Mouse (Mus musculus): ENCODE data around the gene Rab26. TPM values are rescaled to one million over a fixed set of nuclear protein-coding genes. Genes with fewer than 3 reads are reported as not detected.

Rab26 gene
- total and polyA plus RNA-seq, 3 experiments: 0.10 to 0.39 TPM; not detected in 1

- no peaks in the 10 kb centered on the region for H3K36me3 ChIP-seq (ENCODE audit: control insufficient read depth, insufficient read depth, low read length)
- H3K4me3 ChIP-seq: no peak overlapping the region
- peak in 1 of 2 experiments; percentile 23 for DNase-seq
- H3K27me3 ChIP-seq (ENCODE audit: control insufficient read depth, insufficient read depth, low read length): no peaks in the 10 kb centered on the region; the same call in 1 of the 2 replicates
- H3K4me1 ChIP-seq (ENCODE audit: control insufficient read depth, insufficient read depth, low read length): no peaks in the 10 kb centered on the region
- peak; percentile 78 for TF ChIP-seq CTCF (IDR thresholded peaks at IDR 0.05)
- TF ChIP-seq POLR2A (IDR thresholded peaks at IDR 0.05; ENCODE audit: insufficient read depth, low read depth, low read length): no peak
- H3K27ac ChIP-seq: no peak overlapping the region
- no peak overlapping the region for H3K9ac ChIP-seq (ENCODE audit: low read depth, low read length)
- WGBS: 40% methylated on average over 2 of the region's 2 CpGs
- H3K79me2 ChIP-seq (replicated peaks; ENCODE audit: control insufficient read depth, insufficient read depth, low read length): no peaks in the 10 kb centered on the region
- intact Hi-C loops (cut with DNase I): loop anchor here (2.0 kb wide), 2 partner anchors 18 to 44 kb away; no protein-coding TSS in a partner anchor
Measured at GRCm38 (mm10) chr17:24494627-24495335, 39.2 kb downstream of the Rab26 start.

DNA sequence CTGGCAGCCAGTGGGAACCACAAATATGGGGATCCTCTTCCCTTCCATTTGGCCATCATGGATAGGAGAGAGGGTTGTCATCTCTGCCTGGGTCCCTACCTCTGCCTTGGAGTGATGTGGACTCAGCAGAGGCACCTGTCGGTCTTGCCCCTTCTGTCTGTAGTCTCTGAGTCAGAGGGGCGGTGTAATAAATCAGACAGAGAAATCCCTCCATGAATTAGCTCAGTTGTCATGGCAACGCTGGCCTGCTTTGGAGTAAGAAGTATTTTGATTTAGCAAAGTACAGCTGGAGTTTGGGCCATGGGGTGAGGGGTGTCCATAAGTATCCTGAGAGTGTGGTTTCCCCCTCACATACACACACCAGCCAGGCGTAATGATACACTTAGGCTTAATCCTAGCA is 43.6 kb downstream of the Rab26 start:
- Histone ChIP-seq H3K79me2 (replicated peaks; ENCODE audit: control insufficient read depth, insufficient read depth, low read length) (no peaks in the 10 kb centered on the region), H3K4me1 (ENCODE audit: control insufficient read depth, insufficient read depth, low read length) (no peaks in the 10 kb centered on the region), H3K4me3 (no peak overlapping the region), H3K27ac (no peak overlapping the region), H3K36me3 (ENCODE audit: control insufficient read depth, insufficient read depth, low read length) (no peaks in the 10 kb centered on the region), H3K27me3 (ENCODE audit: control insufficient read depth, insufficient read depth, low read length) (peaks cover 6% of the 10 kb centered on the region), H3K9ac (ENCODE audit: low read depth, low read length) (no peak overlapping the region)
- intact Hi-C loops (cut with DNase I): no loop called here
- TF ChIP-seq POLR2A (IDR thresholded peaks at IDR 0.05; ENCODE audit: insufficient read depth, low read depth, low read length) (no peak), EP300 (IDR thresholded peaks at IDR 0.05; ENCODE audit: insufficient read depth, low read depth, low read length) (no peak), CTCF (IDR thresholded peaks at IDR 0.05) (no peak)
- 94% methylated on average over 4 of the region's 4 CpGs for WGBS
- no peak for DNase-seq

DNA sequence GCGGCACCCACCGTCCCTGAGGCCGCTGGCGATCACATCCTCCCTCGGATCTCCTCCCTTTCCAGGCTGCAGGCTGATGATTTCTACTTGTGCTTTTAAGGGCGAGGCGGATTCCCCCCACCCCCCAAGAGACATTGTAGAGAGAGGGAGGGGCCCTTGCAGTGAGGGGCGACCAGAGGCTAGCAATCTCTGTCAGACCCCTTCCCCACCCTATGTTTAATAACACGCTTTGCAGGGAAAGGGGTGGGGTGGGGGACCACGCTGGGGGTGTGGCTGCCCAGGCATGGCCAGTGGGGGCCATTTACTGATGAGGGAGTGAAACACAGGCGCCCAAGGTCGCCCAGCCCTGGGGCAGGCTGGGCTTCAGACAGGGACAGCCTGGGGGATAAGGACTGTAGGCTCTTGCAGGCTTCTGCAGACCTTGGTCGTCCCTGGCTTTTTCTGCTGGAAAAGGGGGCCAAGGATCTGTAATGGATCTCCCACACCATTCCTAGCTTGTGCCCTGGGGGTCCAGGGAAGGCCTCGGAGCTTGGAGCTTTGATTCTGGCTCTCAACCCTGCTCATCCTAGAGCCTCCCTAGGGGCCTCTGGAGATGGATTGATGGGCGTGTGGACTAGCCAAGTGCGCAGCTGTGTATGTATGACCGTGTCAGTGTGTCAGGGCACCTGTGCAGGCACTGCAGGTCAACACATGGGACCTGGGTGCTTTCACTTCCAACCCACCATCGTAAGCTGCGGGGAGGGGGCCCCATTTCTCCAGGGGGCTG is 44.6 kb downstream of the Rab26 start:
- 40% methylated on average over 19 of the region's 19 CpGs for WGBS
- intact Hi-C loops (cut with DNase I): no loop called here
- Histone ChIP-seq H3K27ac (no peak overlapping the region), H3K79me2 (replicated peaks; ENCODE audit: control insufficient read depth, insufficient read depth, low read length) (no peaks in the 10 kb centered on the region), H3K27me3 (ENCODE audit: control insufficient read depth, insufficient read depth, low read length) (peaks cover 6% of the 10 kb centered on the region), H3K9ac (ENCODE audit: low read depth, low read length) (peak overlapping the region; percentile 67), H3K36me3 (ENCODE audit: control insufficient read depth, insufficient read depth, low read length) (no peaks in the 10 kb centered on the region), H3K4me3 (peak overlapping the region; percentile 58), H3K4me1 (ENCODE audit: control insufficient read depth, insufficient read depth, low read length) (no peaks in the 10 kb centered on the region)
- TF ChIP-seq POLR2A (IDR thresholded peaks at IDR 0.05; ENCODE audit: insufficient read depth, low read depth, low read length): no peak
- no peak for TF ChIP-seq CTCF (IDR thresholded peaks at IDR 0.05)
- no peak for TF ChIP-seq EP300 (IDR thresholded peaks at IDR 0.05; ENCODE audit: insufficient read depth, low read depth, low read length)
- no peak for DNase-seq

DNA sequence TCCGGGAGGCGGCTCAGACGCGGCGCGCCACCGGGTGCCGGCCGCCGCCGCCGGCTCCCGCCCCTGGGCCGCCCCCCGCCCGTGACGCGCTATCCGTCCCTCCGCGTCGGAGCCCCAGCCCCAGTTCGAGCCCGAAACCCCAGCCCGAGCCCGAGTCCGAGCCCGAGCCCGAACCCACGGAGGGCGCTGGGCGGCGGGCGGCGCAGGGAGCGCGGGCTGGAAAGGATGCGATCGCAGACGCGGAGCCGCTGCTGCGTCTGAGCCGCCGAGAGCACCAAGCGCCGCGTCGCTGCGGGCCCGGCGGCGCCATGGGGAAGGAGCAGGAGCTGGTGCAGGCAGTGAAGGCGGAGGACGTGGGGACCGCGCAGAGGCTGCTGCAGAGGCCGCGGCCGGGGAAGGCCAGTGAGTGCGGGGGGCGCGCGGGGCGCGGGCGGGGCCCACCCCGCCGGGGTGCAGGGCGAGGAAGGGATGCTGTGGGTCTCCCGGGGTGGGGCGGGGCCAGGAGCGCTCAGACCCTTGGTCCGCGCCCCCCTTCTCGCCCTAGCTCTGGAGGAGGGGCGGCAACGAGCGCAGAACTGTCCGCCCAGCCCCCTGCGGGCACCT is 45.2 kb downstream of the Rab26 start:
- Histone ChIP-seq H3K4me1 (ENCODE audit: control insufficient read depth, insufficient read depth, low read length) (no peaks in the 10 kb centered on the region), H3K36me3 (ENCODE audit: control insufficient read depth, insufficient read depth, low read length) (no peaks in the 10 kb centered on the region), H3K79me2 (replicated peaks; ENCODE audit: control insufficient read depth, insufficient read depth, low read length) (no peaks in the 10 kb centered on the region), H3K9ac (ENCODE audit: low read depth, low read length) (peak overlapping the region; percentile 67), H3K27ac (no peak overlapping the region), H3K4me3 (peak overlapping the region; percentile 58), H3K27me3 (ENCODE audit: control insufficient read depth, insufficient read depth, low read length) (peaks cover 6% of the 10 kb centered on the region)
- peak; percentile 20 to 49 for DNase-seq
- intact Hi-C loops (cut with DNase I): no loop called here
- under 1% methylated on average over 68 of the region's 81 CpGs for WGBS
- TF ChIP-seq POLR2A (IDR thresholded peaks at IDR 0.05; ENCODE audit: insufficient read depth, low read depth, low read length) (no peak), CTCF (IDR thresholded peaks at IDR 0.05) (no peak), EP300 (IDR thresholded peaks at IDR 0.05; ENCODE audit: insufficient read depth, low read depth, low read length) (no peak)

DNA sequence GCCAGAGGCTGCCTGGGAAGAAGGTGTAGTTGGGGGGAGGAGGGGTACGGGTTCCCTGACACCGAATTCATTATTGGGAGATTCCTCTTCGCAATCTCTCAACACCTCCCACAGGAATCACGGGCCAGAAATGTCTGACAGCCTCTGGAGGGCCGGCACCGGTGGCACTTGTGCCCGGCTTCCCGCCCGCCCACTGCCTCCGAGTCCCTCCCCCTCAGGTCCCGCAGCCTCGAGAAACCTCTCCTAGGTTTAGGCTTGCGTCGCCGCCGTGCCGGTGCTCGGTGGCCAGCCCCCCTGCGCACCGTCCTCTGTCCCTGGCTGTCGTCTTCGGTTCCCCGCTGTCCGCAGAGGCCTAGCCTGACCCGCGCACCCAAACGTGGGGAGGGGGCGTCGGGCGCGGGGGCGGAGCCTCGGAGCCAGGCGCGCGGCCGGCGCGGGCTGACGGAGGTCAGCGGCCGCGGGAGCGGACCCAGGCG is 45.8 kb downstream of the Rab26 start, which contains the start of gene Caskin1:
Gene Caskin1, plus strand, starts transcription at position 416 of the 476 bp plus-strand sequence.
- under 1% methylated on average over 45 of the region's 45 CpGs for WGBS
- intact Hi-C loops (cut with DNase I): no loop called here
- DNase-seq: no peak

More for the DNA sequence above, 45.8 kb downstream of the Rab26 start, which contains the start of gene Caskin1:
- Histone ChIP-seq H3K9ac (ENCODE audit: low read depth, low read length) (peak within 1 kb of the TSS; percentile 67), H3K27me3 (ENCODE audit: control insufficient read depth, insufficient read depth, low read length) (peaks cover 6% of the 10 kb centered on the region), H3K36me3 (ENCODE audit: control insufficient read depth, insufficient read depth, low read length) (no peaks in the 10 kb centered on the region), H3K79me2 (replicated peaks; ENCODE audit: control insufficient read depth, insufficient read depth, low read length) (no peaks in the 10 kb centered on the region), H3K4me1 (ENCODE audit: control insufficient read depth, insufficient read depth, low read length) (no peaks in the 10 kb centered on the region), H3K4me3 (peak within 1 kb of the TSS; percentile 58), H3K27ac (no peak within 1 kb of the TSS)
- TF ChIP-seq POLR2A (IDR thresholded peaks at IDR 0.05; ENCODE audit: insufficient read depth, low read depth, low read length) (no peak), CTCF (IDR thresholded peaks at IDR 0.05) (no peak), EP300 (IDR thresholded peaks at IDR 0.05; ENCODE audit: insufficient read depth, low read depth, low read length) (no peak)
